Comparison of ENCODE assay signal across 15 mouse cellular contexts in the genomic region with DNA sequence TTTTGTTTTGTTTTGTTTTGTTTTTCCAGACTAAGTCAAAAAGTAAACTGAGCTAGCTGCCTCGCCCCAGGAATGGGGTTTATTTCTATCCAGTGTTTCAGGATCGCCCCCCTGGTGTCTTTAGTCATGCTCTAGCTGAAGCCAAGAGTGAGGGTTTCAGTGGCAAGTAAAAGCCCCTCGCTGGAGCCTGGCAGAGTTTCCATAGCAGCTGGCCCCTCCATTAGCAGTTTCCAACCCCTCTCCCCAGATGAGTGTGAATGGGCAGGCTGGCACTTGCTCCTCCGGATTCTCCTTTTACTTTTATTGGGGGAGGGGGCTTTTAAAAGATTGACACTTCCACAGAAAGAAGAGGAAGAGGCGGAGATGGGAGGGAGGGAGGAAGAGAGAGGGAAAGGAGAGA.
DNase-seq lines count a peak whose midpoint lies in the region; ATAC-seq lines count a peak whose summit lies in the region.
"Had no signal": no experiment of that assay in that cellular context is flagged by ENCODE, and none has a peak within 500 bp of the region (broad histone marks: within the 10 kb centered on the region; RNA-seq: fewer than 3 reads in every experiment).

No protein-coding gene starts in this region.

- no peak overlapping the region for H3K9ac ChIP-seq in forebrain, embryonic 12.5 days
- H3K9ac ChIP-seq in hindbrain, embryonic 16.5 days (ENCODE audit: low read depth, low read length), result no peak overlapping the region
- H3K9ac ChIP-seq: intestine, embryonic 15.5 days; limb, embryonic 13.5 days; lung, embryonic 15.5 days; stomach, embryonic 15.5 days had no signal

- ATAC-seq in forebrain, embryonic 12.5 days (ENCODE audit: low FRiP score), result no peak
- ATAC-seq in hindbrain, embryonic 16.5 days, result peak; percentile 82
- ATAC-seq in frontal cortex, adult (ENCODE audit: low TSS enrichment), result no peak
- ATAC-seq: intestine, embryonic 15.5 days had no signal

- peak; percentile 81 to 89 for DNase-seq in cerebellum, postnatal 10 days
- DNase-seq in cerebellum, adult 11-12 months, result no peak
- DNase-seq in left cerebral cortex, postnatal 4 days, result peak; percentile 86
- DNase-seq in left cerebral cortex, postnatal 25 days (ENCODE audit: low spot score in 2 of 2), result no peak
- DNase-seq in frontal cortex, postnatal 14 days (ENCODE audit: low spot score in 2 of 2), result no peak
- DNase-seq: cerebellum, adult 11 months; thymus, postnatal 4 days had no signal

- H3K27me3 ChIP-seq in forebrain, embryonic 12.5 days, result no peaks in the 10 kb centered on the region
- H3K27me3 ChIP-seq in hindbrain, embryonic 16.5 days (replicated peaks; ENCODE audit: control insufficient read depth, insufficient read depth, low read length), result no peaks in the 10 kb centered on the region
- H3K27me3 ChIP-seq: intestine, embryonic 15.5 days; limb, embryonic 13.5 days; lung, embryonic 15.5 days; stomach, embryonic 15.5 days had no signal

- H3K4me1 ChIP-seq in forebrain, embryonic 12.5 days, result peaks cover 44% of the 10 kb centered on the region
- peaks cover 23% of the 10 kb centered on the region for H3K4me1 ChIP-seq in hindbrain, embryonic 16.5 days (ENCODE audit: control insufficient read depth, insufficient read depth, low read depth, low read length)
- H3K4me1 ChIP-seq: stomach, embryonic 15.5 days had no signal

- 25% methylated on average over 5 of the region's 5 CpGs for WGBS in forebrain, embryonic 12.5 days
- WGBS in hindbrain, embryonic 16.5 days, result 11% methylated on average over 5 of the region's 5 CpGs

- no peak overlapping the region for H3K4me2 ChIP-seq in forebrain, embryonic 12.5 days
- no peak overlapping the region; the same call in 1 of the 2 replicates for H3K4me2 ChIP-seq in hindbrain, embryonic 16.5 days (ENCODE audit: low read length)
- H3K4me2 ChIP-seq: intestine, embryonic 15.5 days; limb, embryonic 13.5 days; lung, embryonic 15.5 days; stomach, embryonic 15.5 days had no signal

- H3K36me3 ChIP-seq in forebrain, embryonic 12.5 days (replicated peaks), result no peaks in the 10 kb centered on the region
- no peaks in the 10 kb centered on the region for H3K36me3 ChIP-seq in hindbrain, embryonic 16.5 days (ENCODE audit: control insufficient read depth, insufficient read depth, low read length)
- H3K36me3 ChIP-seq: intestine, embryonic 15.5 days; limb, embryonic 13.5 days; lung, embryonic 15.5 days; stomach, embryonic 15.5 days had no signal

- H3K4me3 ChIP-seq in forebrain, embryonic 12.5 days (replicated peaks), result no peak overlapping the region
- no peak overlapping the region for H3K4me3 ChIP-seq in hindbrain, embryonic 16.5 days (ENCODE audit: low read length)
- H3K4me3 ChIP-seq: intestine, embryonic 15.5 days; limb, embryonic 13.5 days; lung, embryonic 15.5 days; stomach, embryonic 15.5 days had no signal

- no peaks in the 10 kb centered on the region for H3K9me3 ChIP-seq in forebrain, embryonic 12.5 days
- no peaks in the 10 kb centered on the region for H3K9me3 ChIP-seq in hindbrain, embryonic 16.5 days (ENCODE audit: control insufficient read depth, low read length)
- H3K9me3 ChIP-seq: intestine, embryonic 15.5 days; lung, embryonic 15.5 days; stomach, embryonic 15.5 days had no signal

- H3K27ac ChIP-seq in forebrain, embryonic 12.5 days, result 0 out of 2 replicates have a peak overlapping the region, but pooled peaks have one; percentile 19
- H3K27ac ChIP-seq in hindbrain, embryonic 16.5 days (ENCODE audit: low read depth, low read length), result peak overlapping the region; percentile 71
- H3K27ac ChIP-seq: intestine, embryonic 15.5 days; kidney, postnatal 0 days; limb, embryonic 13.5 days; lung, embryonic 15.5 days; stomach, embryonic 15.5 days had no signal

- intact Hi-C loops in left cerebral cortex, postnatal 4 days (cut with DNase I), result loop anchor here (10.0 kb wide), 1 partner anchor 65 kb away; a partner anchor contains a TSS
- intact Hi-C loops in left cerebral cortex, postnatal 25 days (cut with DNase I), result loop anchor here (10.0 kb wide), 1 partner anchor 425 kb away; a partner anchor contains a TSS

Comparison
In these comparisons a context has a peak if more than half of its experiments do, and no peak if none do; other contexts are left out.
1. DNase-seq: peak in cerebellum, postnatal 10 days (2 of 2) and left cerebral cortex, postnatal 4 days (single experiment); none in cerebellum, adult 11-12 months (single experiment), left cerebral cortex, postnatal 25 days (0 of 2) and frontal cortex, postnatal 14 days (0 of 2).